Mouse (Mus musculus) ovary, postnatal 14 days (tissue): Measurements from ENCODE around the gene Spa17.

Experiments
- DNase-seq: peaks from one replicate; pipeline ENCODE4 v3.0.0; 2022; ENCODE audit warnings: low spot score

Spa17 gene

GRCm38 (mm10) chr9:37616770-37617169 lies 3.2 kb upstream of the Spa17 start:
- peak; percentile 9 for DNase-seq

GRCm38 (mm10) chr9:37615220-37615619 lies 1.7 kb upstream of the Spa17 start:
- DNase-seq, result no peak

GRCm38 (mm10) chr9:37614316-37614715 lies 794 bp upstream of the Spa17 start:
- DNase-seq, result no peak

GRCm38 (mm10) chr9:37613911-37614280 lies 374 bp upstream of the Spa17 start:
- no peak for DNase-seq

- no peak for DNase-seq
Measured at GRCm38 (mm10) chr9:37609558-37609957, 4.0 kb downstream of the Spa17 start.

GRCm38 (mm10) chr9:37605089-37605488 lies 8.4 kb downstream of the Spa17 start:
- DNase-seq, result no peak

- no peak for DNase-seq
Measured at GRCm38 (mm10) chr9:37600538-37601205, 12.8 kb downstream of the Spa17 start.

GRCm38 (mm10) chr9:37598637-37599036 lies 14.9 kb downstream of the Spa17 start:
- DNase-seq, result no peak

GRCm38 (mm10) chr9:37595570-37595969 lies 18.0 kb downstream of the Spa17 start:
- no peak for DNase-seq

- no peak for DNase-seq
Measured at GRCm38 (mm10) chr9:37593690-37594089, 19.8 kb downstream of the Spa17 start.

GRCm38 (mm10) chr9:37592633-37593032 lies 20.9 kb downstream of the Spa17 start:
- DNase-seq, result no peak

GRCm38 (mm10) chr9:37592025-37592424 lies 21.5 kb downstream of the Spa17 start:
- DNase-seq, result no peak

- no peak for DNase-seq
Measured at GRCm38 (mm10) chr9:37590381-37590780, 23.1 kb downstream of the Spa17 start.

GRCm38 (mm10) chr9:37586718-37587117 lies 26.8 kb downstream of the Spa17 start:
- DNase-seq, result no peak

- no peak for DNase-seq
Measured at GRCm38 (mm10) chr9:37583594-37583993, 29.9 kb downstream of the Spa17 start.

GRCm38 (mm10) chr9:37576436-37576930 lies 37.0 kb downstream of the Spa17 start:
- peak; percentile 26 for DNase-seq

- no peak for DNase-seq
Measured at GRCm38 (mm10) chr9:37572204-37572876, 41.2 kb downstream of the Spa17 start.

GRCm38 (mm10) chr9:37569231-37569835 lies 44.2 kb downstream of the Spa17 start:
- no peak for DNase-seq

GRCm38 (mm10) chr9:37568605-37569214 lies 44.8 kb downstream of the Spa17 start:
- no peak for DNase-seq

- DNase-seq, result peak; percentile 27
Measured at GRCm38 (mm10) chr9:37567892-37568604, 45.5 kb downstream of the Spa17 start.

GRCm38 (mm10) chr9:37567454-37567853 lies 46.1 kb downstream of the Spa17 start:
- no peak for DNase-seq

GRCm38 (mm10) chr9:37567019-37567418 lies 46.5 kb downstream of the Spa17 start:
- no peak for DNase-seq
